Mouse (Mus musculus) G1E (cell line): ENCODE data around the gene Ext2. TPM values are rescaled to one million over a fixed set of nuclear protein-coding genes. Genes with fewer than 3 reads are reported as not detected.

Experiments
- ATAC-seq: 2 replicates; pipeline ENCODE4 v1.8.0; 2016; ENCODE audit warnings: mild to moderate bottlenecking; ENCODE audit not compliant: insufficient number of reproducible peaks, poor library complexity, low FRiP score, severe bottlenecking; ENCODE audit errors: extremely low read depth
- DNase-seq: peaks from one replicate; pipeline ENCODE4 v3.0.0; 2012; ENCODE audit warnings: low spot score
- H3K27me3 ChIP-seq: 2 replicates; pipeline ENCODE4 v1.6.1; 2012; ENCODE audit warnings: mild to moderate bottlenecking, low read length, inconsistent platforms; ENCODE audit not compliant: insufficient read depth
- H3K36me3 ChIP-seq: replicated peaks from 2 replicates; pipeline ENCODE3; 2012; ENCODE audit warnings: mild to moderate bottlenecking, inconsistent platforms
- H3K4me1 ChIP-seq: 2 replicates; pipeline ENCODE4 v1.6.1; 2012; ENCODE audit warnings: low read depth, low read length, inconsistent platforms, mixed read lengths; ENCODE audit not compliant: insufficient read depth
- H3K4me3 ChIP-seq: 2 replicates; pipeline ENCODE4 v1.5.1; 2012; ENCODE audit warnings: low read depth, mild to moderate bottlenecking, inconsistent platforms, low read length, moderate library complexity, mixed read lengths
- H3K9me3 ChIP-seq: replicated peaks from 2 replicates; pipeline ENCODE4 v1.6.1; 2012; ENCODE audit warnings: inconsistent platforms
- CTCF ChIP-seq: IDR thresholded peaks from 2 replicates; pipeline ENCODE4 v1.5.1; 2012; ENCODE audit warnings: low read depth, low read length, inconsistent platforms, mixed read lengths
- GATA1 ChIP-seq: IDR thresholded peaks from 2 replicates; pipeline ENCODE4 v1.6.1; 2012; ENCODE audit warnings: borderline replicate concordance, low read length, inconsistent platforms, mixed read lengths
- GATA2 ChIP-seq: IDR thresholded peaks from 2 replicates; pipeline ENCODE4 v1.6.1; 2012; ENCODE audit warnings: low read depth, low read length, inconsistent platforms, borderline replicate concordance
- POLR2AphosphoS5 ChIP-seq: IDR thresholded peaks from 2 replicates; pipeline ENCODE4 v1.6.1; 2012; ENCODE audit warnings: low read depth, low read length, inconsistent platforms; ENCODE audit not compliant: insufficient replicate concordance
- TAL1 ChIP-seq: conservative IDR thresholded peaks from 2 replicates; pipeline ENCODE4 v1.6.1; 2012; ENCODE audit warnings: low read depth, low read length, inconsistent platforms, mixed read lengths
- polyA plus RNA-seq: library from polyadenylated mRNA; stranded (reverse); fragments of >175 nt; gene quantifications from 2 replicates; pipeline ENCODE4 v1.2.3, GENCODE M21; 2012
- total RNA-seq, 2 experiments: library from RNA; stranded (forward) in 1 of 2; stranded (reverse) in 1 of 2; fragments of 200-1000 nt in 1 of 2; fragments of >200 nt in 1 of 2; fragmentation: Nextera tagmentation in 1 of 2; gene quantifications; 2 replicates each; pipeline ENCODE4 v1.2.3; 2014 to 2017

Ext2 gene
- total and polyA plus RNA-seq, 3 experiments, result 22.9 to 42.6 (median 25.0) TPM

- Histone ChIP-seq H3K4me3 (no peak overlapping the region), H3K36me3 (peaks cover 85% of the 10 kb centered on the region), H3K9me3 (no peaks in the 10 kb centered on the region), H3K4me1 (no peaks in the 10 kb centered on the region; the same call in 1 of the 2 replicates), H3K27me3 (no peaks in the 10 kb centered on the region)
- no peak for DNase-seq
- no peak for ATAC-seq
- TF ChIP-seq GATA2 (no peak), TAL1 (no peak), GATA1 (no peak), CTCF (no peak; the same call in 1 of the 2 replicates), POLR2AphosphoS5 (no peak)
Observed at GRCm38 (mm10) chr2:93786175-93786574, 36.2 kb downstream of the Ext2 start.

- no peaks in the 10 kb centered on the region; the same call in 1 of the 2 replicates for H3K4me1 ChIP-seq
- TF ChIP-seq TAL1 (no peak), GATA1 (no peak), POLR2AphosphoS5 (no peak), GATA2 (no peak), CTCF (no peak)
- H3K4me3 ChIP-seq, result no peak overlapping the region
- DNase-seq (no peak), ATAC-seq (no peak)
- peaks cover 82% of the 10 kb centered on the region for H3K36me3 ChIP-seq
- H3K27me3 ChIP-seq, result no peaks in the 10 kb centered on the region
- H3K9me3 ChIP-seq, result no peaks in the 10 kb centered on the region
Observed at GRCm38 (mm10) chr2:93785432-93785798, 37.0 kb downstream of the Ext2 start.

- Histone ChIP-seq H3K9me3 (no peaks in the 10 kb centered on the region), H3K36me3 (peaks cover 80% of the 10 kb centered on the region), H3K4me3 (no peak overlapping the region), H3K27me3 (no peaks in the 10 kb centered on the region), H3K4me1 (no peaks in the 10 kb centered on the region; the same call in 1 of the 2 replicates)
- TF ChIP-seq GATA2 (no peak), GATA1 (no peak), TAL1 (no peak), POLR2AphosphoS5 (no peak)
- no peak for DNase-seq
- ATAC-seq, result no peak
Observed at GRCm38 (mm10) chr2:93784721-93785431, 37.5 kb downstream of the Ext2 start.

- H3K9me3 ChIP-seq, result no peaks in the 10 kb centered on the region
- DNase-seq (no peak), ATAC-seq (no peak)
- peaks cover 83% of the 10 kb centered on the region for H3K36me3 ChIP-seq
- no peak for TF ChIP-seq TAL1
- TF ChIP-seq CTCF, result no peak
- no peak for TF ChIP-seq GATA2
- TF ChIP-seq GATA1, result no peak
- no peak for TF ChIP-seq POLR2AphosphoS5
- H3K4me3 ChIP-seq, result no peak overlapping the region
- H3K4me1 ChIP-seq, result no peaks in the 10 kb centered on the region
- H3K27me3 ChIP-seq, result no peaks in the 10 kb centered on the region
Observed at GRCm38 (mm10) chr2:93783926-93784539, 38.3 kb downstream of the Ext2 start.

- Histone ChIP-seq H3K4me1 (no peaks in the 10 kb centered on the region), H3K4me3 (no peak overlapping the region), H3K36me3 (peaks cover 77% of the 10 kb centered on the region), H3K9me3 (no peaks in the 10 kb centered on the region), H3K27me3 (no peaks in the 10 kb centered on the region)
- TF ChIP-seq TAL1 (no peak), CTCF (no peak), GATA1 (no peak)
- no peak for ATAC-seq
- DNase-seq, result no peak
Observed at GRCm38 (mm10) chr2:93782682-93783081, 39.7 kb downstream of the Ext2 start.

DNA sequence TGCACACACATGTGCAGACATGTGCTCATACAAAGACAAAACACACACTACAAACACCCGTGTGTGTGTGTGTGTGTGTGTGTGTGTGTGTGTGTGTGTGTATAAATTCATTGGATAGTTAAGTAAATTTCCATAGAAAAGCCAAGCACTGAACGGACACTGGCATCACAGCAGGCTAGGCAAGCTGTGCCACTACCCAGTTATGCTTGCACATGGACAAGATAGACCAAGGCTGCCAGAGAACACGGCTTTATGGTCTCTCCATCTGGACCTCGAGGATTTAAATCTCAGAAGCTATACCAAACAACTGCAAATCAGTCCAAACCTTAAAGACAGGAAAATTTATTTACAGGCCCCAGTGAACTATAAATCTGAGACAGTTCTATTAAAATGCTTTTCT, 40.2 kb downstream of the Ext2 start:
- no peak for ATAC-seq
- H3K9me3 ChIP-seq, result no peaks in the 10 kb centered on the region
- TF ChIP-seq GATA1 (no peak), CTCF (no peak), TAL1 (no peak), POLR2AphosphoS5 (no peak), GATA2 (no peak)
- H3K36me3 ChIP-seq, result peaks cover 75% of the 10 kb centered on the region
- no peaks in the 10 kb centered on the region for H3K27me3 ChIP-seq
- no peak for DNase-seq
- H3K4me3 ChIP-seq, result no peak overlapping the region
- no peaks in the 10 kb centered on the region for H3K4me1 ChIP-seq

GRCm38 (mm10) chr2:93780528-93780927, 41.8 kb downstream of the Ext2 start:
- no peak for DNase-seq
- H3K36me3 ChIP-seq, result peaks cover 75% of the 10 kb centered on the region

More at GRCm38 (mm10) chr2:93780528-93780927, 41.8 kb downstream of the Ext2 start:
- ATAC-seq, result no peak
- no peaks in the 10 kb centered on the region for H3K27me3 ChIP-seq
- TF ChIP-seq CTCF, result no peak
- no peak for TF ChIP-seq POLR2AphosphoS5
- TF ChIP-seq TAL1, result no peak
- no peak for TF ChIP-seq GATA1
- H3K4me1 ChIP-seq, result no peaks in the 10 kb centered on the region
- no peaks in the 10 kb centered on the region for H3K9me3 ChIP-seq
- H3K4me3 ChIP-seq, result no peak overlapping the region
